Mouse (Mus musculus): Measurements from ENCODE around the gene Vars.
A peak's percentile ranks its signal among the peaks of the same experiment; 100 is the strongest.

Vars gene

DNA sequence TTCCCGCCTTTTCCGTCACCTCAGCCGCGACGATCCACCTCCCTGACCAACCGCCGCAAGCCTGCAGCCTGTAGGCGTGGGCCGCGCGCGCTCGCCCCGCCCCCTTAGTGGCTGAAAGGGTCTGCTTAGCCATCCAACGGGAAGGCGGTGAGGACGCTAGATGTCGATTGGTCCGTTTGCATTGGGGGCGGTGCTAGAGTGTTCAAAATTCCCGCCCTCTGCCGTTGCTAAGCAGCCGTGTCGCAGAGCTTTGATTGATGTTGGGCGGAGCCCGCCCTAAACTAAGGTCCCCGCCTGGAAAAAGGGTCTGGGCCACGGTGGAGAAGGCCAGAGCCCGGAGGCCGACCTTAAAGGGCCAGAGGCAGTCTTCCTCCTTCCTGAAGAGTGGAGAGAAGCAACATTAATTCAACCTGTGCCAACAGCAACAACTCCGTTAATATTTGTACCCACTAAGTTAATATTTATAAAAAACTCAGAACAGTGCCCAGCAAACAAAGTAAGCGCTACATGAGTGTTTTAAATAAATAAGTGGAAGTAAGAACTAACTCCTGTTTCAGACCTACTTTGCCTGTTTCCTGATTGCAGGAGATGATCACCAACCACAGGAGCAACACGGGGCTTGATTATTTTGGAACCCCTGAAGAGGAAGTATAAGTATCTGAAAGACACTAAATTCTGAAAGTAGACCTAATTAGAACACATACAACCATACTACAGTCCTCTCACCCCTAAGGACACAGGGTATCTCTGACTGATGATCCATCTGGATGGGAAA, 46.1 kb downstream of the Vars start, which contains the start of gene Msh5:
Gene Msh5, minus strand, starts transcription at position 65 of the 775 bp plus-strand sequence.
- DNase-seq (ENCODE audit: extremely low read depth, insufficient read length, low spot score) = peak; percentile 100

DNA sequence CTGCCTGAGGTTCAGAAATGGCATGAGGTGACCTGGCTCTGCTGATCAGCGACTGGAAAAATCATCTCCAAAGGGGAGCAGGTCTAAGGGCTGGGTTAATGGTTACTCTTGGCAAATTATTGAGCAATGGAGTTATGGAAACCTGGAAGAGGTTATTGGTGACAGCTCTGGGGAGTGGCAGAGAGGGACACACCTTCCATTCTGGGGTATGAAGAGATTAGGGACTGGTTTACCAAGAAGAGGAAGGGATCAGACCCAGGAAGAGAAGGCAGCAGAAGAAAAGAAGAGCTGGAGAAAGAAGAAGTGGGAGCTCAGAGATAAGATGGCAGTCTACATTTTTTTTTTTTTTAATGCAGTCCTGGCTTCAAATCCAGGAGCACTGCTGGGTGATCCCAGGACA, 46.9 kb downstream of the Vars start:
- no peak for DNase-seq (ENCODE audit: extremely low read depth, insufficient read length, low spot score)

DNA sequence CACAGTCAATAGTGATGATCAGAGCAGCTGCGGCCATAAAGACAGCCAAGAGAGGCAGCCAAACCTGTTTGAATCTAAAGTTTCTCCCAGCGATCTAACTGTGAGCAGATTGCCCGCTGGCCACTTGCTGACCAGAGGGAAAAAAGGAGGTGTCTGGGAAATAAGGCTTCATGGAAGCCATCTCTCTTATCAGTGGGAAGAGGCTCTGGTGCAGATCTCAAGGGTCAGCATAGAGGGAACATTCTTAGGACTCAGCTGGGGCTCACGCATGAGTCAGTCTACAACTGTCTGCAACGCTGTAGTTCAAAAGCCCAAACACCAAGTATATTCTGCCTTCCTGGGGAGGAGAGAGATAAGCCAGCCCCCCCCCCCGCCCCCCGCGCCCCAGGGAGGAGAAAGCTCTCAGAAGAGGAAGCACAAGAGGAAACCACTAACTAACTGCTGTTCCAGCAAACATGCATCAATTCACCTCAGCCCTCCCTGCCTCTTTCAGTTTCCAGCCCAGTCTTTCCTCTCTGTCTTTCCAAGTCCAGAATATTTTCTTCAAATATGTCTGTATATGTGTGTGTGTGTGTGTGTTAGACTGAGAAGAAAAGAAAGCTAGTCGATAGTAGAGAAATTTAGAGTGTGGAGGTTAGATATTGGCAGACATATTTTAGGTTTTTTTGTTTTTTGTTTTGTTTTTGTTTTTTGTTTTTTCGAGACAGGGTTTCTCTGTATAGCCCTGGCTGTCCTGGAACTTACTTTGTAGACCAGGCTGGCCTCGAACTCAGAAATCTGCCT, 47.6 kb downstream of the Vars start:
- no peak for DNase-seq (ENCODE audit: extremely low read depth, insufficient read length, low spot score)

DNA sequence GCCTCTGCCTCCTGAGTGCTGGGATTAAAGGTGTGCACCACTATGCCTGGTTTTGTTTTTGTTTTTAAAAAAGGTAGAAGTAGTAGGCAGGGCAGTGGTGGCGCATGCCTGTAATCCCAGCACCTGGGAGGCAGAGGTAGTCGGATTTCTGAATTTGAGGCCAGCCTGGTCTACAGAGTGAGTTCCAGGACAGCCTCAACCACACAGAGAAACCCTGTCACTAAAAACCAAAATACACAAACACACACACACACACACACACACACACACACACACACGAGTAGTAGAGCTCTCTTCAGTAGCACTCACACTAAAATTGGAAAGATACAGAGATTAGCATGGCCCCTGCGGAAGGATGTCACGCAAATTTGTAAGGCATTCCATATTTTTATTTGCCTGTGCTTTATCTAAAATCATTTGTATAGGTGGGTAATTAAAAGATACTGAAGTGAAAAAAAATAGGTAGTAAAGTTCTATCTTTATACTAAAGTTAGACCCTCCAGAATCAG, 48.2 kb downstream of the Vars start:
- DNase-seq (ENCODE audit: extremely low read depth, insufficient read length, low spot score) = no peak

DNA sequence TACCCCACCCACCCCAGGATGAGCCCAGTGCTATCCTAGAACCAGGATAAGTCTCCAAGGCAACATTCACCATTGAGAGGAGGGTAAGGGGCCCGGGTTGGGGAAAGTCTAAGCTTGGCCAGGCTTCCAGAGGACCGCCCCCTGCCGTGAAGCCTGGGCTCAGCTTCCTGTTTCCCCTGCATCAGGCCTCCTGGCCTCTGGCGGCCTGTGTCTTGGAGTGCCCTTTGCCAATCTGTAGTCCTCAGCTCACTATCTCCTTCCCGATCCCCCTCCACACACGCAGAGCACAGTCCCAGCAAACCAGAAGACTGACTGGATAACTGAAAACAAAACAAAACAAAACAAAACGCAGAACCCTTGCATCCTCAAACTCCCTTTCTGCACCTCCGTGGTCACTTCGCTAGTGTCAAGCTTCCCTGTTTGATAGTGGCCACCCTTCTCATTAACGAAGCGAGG, 48.8 kb downstream of the Vars start, which contains the start of gene Clic1:
Gene Clic1, plus strand, starts transcription at position 406 of the 456 bp plus-strand sequence.
- DNase-seq (ENCODE audit: extremely low read depth, insufficient read length, low spot score) = peak; percentile 70

DNA sequence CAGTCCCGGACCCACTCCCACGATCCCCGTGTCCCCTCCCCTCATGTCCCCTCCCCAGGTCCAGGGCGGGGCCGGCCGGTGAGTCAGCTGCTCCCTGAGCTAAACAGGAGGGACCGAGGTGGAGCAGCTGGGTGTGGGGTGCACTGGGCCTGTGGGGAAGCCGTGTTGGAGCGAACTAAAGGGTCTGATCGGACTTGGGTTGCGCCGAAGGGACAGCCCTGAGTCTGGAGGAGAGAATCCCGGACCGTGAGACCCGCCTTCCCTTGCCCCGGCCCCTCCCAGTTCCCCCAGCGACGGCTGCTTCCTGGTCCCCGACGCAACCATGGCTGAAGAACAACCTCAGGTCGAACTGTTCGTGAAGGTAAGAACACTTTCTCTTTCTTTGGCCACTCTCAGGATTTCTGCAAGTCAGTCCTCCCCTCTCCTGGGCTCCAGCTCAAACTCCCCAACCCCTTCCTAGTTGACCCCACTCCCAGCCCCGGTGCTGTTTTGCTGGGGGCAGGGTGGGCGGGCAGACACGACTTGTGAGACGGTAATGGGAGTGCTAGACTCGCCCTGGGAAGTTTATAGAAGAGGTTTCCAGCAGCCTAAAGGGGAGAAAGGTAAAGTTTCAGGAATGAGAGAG, 49.5 kb downstream of the Vars start:
- DNase-seq (ENCODE audit: extremely low read depth, insufficient read length, low spot score) = peak; percentile 85

DNA sequence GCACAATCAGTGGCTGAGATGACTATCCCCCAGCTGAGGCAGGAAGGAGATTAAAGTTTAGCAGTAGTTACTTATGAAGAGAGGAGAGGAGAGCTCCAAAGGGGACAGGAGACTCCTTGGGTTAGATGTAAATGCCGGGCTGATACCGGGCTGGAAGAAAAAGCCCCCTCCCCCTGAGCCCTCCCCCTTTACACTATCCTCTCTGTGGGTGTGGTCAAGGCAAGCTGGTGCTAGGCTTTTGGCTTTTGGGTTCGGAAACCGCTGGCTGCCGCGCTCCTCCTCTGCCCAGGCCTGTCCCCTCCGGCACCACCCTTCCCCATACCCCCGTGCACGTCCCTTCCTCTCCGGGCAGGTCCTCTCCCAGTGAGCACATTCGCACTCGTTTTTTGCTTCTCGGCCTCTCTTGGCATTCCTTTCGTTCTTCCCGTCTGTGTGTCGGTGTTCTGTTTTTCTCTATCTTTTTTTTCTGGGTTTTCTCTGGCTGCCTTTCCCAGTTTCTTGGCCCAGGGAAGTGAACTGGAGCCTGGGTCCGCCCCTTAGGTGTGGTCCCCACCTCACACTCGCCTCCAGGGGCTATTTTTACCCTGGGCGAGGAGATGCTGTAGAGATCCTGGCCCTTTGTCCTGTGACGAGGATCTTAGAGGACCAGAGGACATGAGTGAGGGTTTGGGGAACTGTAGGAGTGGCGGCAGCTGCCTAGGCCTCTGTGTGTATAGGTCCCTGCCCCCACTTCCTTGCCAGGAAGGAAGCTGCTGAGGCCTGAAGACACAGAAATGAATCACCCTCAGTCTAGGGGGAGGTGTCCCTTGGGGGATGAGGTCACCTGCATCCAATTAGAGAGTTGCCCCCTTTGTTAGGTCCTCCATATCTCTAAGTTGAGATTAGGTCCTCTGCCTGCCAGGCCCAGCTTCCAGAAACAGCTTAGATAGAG, 50.6 kb downstream of the Vars start:
- DNase-seq (ENCODE audit: extremely low read depth, insufficient read length, low spot score) = peak; percentile 81

DNA sequence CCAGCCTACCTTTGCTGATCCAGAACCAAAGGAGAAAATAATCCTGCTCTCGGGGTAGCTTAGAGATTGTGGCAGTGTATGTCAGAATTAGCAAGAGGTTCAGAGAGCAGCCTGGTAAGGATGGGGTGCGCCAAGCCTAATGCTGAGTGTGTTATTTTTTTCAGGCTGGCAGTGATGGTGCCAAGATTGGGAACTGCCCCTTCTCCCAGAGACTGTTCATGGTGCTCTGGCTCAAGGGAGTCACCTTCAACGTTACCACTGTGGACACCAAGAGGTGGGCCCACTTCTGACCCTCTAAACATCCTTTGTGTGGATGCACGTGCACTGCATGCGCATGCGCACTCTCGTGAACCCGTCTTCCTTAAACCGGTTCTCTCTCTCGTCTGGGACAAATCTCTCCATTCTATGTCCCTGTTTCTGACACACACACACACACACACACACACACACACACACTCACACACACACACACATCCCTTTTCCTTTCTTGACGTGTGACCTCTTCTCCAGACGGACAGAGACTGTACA, 51.5 kb downstream of the Vars start:
- DNase-seq (ENCODE audit: extremely low read depth, insufficient read length, low spot score) = no peak

DNA sequence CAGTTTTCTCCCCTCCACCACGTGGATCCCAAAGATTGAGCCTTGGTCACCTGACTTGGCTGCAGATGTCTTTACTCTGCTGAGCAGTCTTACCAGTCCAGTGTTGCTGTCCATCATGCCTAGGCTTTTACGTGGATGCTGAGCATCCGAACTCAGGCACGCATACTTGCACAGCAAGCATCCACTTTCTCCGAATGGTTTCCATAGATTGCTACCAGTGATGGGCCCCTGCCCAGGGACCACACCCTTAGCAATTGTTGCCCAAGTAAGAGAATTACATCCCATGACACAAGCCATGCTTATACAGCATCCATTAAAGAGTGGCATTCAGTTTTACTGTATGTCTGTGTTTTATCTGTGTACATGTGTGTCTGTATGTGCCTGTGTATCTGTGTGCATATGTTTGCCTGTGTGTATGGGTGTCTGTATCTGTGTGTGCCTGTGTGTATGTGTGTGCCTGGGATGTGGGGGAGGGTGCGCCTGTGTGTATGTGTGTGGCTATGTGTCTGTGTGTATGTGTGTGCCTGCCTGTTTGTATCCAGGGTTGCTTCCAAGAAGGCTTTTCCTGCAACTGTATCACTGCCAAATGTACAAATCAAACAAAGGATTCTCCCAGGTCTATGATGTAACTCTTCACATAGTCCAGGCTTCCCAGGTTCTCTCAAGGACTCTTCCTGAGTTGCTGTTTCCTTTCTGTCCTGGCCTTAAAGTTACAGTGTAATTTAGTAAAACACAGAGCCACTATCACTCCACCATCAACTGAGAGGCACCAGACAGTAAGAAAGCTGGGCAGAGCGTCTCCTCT, 55.1 kb downstream of the Vars start:
- no peak for DNase-seq (ENCODE audit: extremely low read depth, insufficient read length, low spot score)

DNA sequence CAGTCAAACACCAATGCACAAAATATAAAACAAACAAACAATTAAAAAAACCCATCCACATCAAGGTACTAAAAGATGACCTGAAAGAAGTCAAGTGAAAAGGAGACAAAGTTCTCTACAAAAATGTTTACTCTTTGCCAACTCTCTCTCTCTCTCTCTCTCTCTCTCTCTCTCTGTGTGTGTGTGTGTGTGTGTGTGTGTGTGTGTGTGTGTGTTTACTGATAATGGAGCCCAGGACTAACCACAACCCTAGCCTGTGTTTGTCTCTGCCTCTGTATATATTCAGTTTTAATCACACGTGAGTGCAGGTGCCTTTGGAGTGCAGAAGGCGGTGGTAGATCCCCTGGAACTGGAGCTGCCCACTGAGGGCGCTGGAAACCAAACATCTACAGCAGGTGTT, 56.3 kb downstream of the Vars start:
- DNase-seq (ENCODE audit: extremely low read depth, insufficient read length, low spot score) = no peak

DNA sequence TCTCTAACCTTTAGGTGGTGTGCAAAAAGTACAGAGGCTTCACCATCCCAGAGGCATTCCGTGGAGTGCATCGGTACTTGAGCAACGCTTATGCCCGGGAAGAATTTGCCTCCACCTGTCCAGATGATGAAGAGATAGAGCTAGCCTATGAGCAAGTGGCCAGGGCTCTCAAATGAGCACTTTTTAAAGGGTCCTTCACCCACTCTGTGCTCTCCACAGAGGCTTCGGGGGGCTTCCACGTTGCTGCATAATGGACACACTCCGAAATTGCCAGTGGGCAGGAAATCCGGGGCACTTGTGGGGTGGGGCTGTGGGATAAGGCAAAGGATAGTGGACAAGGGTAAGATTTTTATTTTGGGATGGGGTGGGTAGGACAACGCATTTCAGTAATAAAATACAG, 57.5 kb downstream of the Vars start:
- no peak for DNase-seq (ENCODE audit: extremely low read depth, insufficient read length, low spot score)

DNA sequence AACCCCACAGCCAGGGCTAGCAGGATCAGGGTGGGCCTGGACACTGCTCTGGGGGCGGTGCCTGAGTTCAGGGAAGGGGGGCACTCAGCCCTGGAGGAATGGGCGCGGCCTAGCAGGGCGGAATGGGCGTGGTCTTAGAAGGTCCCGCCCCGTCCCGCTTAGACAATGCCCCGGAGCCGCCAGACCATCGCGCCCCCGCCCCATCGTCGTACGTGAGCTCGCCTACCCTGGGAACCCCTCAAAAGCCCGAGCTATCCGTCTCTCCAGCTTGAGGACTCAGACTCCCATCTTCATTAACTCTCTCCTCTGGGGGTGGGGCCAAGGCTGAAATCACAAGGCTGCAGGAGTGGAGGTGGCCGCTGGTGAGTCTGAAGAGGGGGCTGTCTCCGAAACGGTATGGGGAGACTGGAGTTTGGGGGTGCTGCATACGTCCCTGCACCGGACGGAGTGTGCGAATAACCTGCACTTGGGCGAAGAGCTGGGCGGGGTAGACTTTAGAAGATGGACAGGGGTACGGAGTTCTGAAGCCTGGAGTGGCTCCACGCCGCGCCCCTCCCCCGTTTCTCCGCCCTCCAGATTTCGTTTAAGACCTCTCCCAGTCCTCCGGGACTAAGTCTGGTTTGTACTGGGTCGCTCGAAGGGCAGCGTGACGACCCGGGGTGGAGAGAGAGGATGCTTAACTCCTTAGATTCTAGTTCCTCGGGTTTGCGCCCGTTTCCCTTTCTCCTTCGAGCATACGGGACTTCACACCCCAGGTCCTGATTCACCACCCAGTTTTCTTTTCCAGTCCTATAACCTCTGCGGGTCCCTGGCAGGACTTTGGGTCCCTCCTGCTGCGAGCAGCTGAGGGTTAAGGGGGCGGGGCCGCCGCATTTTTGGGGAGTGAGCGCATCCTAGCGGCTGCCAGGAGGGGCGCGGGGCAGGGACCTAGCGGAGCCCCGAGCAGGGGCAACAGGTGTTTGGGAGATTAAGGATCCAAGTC, 58.4 kb downstream of the Vars start, which contains the start of gene Ddah2:
Gene Ddah2, plus strand, starts transcription at position 125 of the 982 bp plus-strand sequence.
- DNase-seq (ENCODE audit: extremely low read depth, insufficient read length, low spot score) = peak; percentile 80

DNA sequence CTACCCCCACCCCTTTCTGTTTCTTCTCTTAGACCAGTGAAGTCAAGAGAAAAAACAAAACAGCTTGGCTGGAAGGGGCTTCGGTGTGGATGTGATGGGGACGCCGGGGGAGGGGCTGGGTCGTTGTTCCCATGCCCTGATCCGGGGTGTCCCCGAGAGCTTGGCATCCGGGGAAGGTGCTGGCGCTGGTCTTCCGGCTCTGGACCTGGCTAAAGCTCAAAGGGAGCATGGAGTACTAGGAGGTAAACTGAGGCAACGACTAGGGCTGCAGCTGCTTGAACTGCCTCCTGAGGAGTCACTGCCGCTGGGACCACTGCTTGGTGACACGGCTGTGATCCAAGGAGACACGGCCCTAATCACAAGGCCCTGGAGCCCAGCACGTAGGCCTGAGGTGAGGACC, 59.3 kb downstream of the Vars start:
- DNase-seq (ENCODE audit: extremely low read depth, insufficient read length, low spot score) = no peak

DNA sequence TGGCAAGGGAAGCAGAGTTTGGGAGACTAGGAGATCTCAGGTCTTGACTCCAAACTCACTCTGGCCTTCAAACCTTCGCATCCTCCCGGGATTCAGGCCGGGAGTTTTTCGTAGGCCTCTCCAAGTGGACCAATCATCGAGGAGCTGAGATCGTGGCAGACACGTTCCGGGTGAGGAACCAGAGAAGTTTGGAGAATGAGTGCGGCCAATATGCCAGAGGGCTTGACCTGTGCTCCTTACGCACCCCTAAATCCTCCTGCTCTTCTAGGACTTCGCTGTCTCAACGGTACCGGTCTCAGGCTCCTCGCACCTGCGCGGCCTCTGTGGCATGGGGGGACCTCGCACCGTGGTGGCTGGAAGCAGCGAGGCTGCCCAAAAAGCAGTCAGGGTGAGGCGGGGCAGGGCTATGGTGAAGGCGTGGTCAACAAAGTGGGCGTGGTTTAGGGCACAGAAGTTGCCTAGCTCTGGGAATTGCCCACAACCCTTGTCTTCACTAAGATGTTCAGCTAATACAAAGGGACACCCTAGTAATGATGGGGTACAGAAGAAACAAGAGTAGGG, 60.0 kb downstream of the Vars start:
- DNase-seq (ENCODE audit: extremely low read depth, insufficient read length, low spot score) = no peak

DNA sequence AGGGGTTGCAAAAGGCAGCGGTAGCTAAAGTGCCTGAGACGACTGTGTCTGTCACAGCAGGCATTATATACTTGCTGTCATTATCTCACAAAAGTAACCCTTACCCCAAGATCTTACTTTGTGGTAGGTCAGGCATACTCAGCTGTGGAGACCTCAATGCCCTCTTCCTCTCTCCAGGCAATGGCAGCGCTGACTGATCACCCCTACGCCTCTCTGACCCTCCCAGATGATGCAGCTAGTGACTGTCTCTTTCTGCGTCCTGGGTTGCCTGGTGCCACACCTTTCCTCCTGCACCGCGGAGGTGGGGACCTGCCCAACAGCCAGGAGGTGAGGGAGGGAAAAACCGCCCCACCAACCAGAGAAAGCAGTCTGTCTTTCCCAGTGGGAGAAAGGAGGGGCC, 60.5 kb downstream of the Vars start:
- DNase-seq (ENCODE audit: extremely low read depth, insufficient read length, low spot score) = no peak

DNA sequence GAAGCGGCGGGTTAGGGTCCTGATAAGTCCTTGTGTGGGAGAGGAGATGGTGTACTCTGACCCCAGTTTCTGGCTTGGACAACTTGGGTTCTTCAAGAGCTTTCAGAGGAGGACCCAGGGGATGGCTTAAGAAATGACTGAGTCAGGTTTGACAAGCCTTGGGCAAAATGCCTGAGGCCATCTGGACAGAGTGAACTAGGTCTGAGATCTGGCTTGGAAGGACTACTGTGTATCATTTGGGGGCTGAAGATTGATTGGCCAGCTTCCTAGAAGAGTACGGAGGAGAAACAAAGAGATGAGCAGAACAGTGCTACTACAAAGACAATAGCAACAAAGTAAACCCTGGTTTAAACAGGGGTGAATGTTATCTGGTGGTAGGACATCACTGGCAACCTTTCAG, 62.7 kb downstream of the Vars start:
- no peak for DNase-seq (ENCODE audit: extremely low read depth, insufficient read length, low spot score)

DNA sequence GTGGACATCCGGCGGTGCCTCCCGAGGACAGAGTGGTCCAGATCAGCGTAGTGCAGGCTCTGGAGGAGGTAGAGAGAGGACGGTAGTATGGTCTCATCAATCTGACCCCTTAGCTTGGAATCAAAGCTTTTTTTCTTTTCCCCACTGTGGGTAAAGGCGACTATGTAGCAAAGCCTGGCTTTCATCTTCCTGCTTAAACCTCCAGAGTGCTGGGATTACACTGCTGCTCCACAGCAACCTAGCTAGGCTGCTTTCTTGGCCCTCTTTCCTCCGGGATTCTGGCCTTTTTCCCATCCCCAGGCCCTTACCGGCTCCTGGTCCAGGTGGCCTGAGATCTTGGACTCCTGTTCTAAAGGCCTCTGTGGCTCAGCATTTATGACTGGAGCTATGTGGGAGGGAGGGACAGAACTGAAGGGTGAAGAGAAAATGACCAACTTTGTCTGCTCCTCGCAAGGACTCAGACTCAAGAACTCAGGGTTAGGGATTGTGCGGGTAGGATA, 63.6 kb downstream of the Vars start:
- no peak for DNase-seq (ENCODE audit: extremely low read depth, insufficient read length, low spot score)
